Mouse (Mus musculus): Measurements from ENCODE around the gene Nxph2.
"Not testable (repeated sequence)": the region's sequence is repeated elsewhere in the genome, so short reads cannot be mapped to it uniquely, and the experiment has no call there.

The Nxph2 gene

DNA sequence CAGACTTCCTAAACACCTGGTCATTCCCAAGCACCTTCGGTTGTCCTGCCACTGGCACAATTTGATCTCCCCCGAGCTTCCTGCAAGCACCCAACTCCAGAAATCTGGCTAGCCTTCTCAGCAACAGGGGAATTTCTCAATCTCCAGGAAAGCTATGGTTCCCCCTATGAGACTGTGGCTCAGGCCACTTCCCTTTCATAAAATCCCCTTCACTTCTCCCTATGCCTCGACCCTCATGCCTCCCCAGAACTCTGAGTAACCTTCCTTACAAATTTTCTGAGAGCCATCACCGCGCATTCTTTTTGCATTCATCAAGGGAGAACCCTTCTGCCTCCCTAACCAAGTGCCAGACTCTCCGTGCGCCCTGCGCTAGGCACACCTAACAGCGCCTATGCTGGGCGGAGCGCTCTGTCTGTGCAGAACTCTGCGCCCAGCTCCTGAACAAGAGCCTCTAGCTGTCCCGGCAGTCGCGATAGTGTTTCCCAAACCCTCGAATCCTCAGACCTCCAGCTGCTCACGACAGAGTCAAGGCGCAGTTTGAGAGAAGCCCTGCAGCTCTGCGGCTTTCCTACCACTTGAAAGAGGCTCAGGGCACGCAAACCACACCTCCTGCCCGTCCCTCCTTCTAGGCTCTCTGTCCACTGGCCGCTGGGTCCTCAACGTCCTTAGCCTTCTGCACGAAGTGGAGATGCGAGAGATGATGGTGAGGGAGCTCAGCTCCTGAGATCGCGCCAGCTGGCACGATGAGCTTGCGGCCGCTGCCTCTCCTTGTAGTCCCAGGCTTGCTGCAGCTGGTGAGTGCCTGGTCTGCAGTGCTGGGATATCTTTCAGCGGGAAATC, at the start of gene Nxph2:
Gene Nxph2 (plus strand): TSS at position 501 of the 840 bp plus-strand sequence.
- no peak for DNase-seq

DNA sequence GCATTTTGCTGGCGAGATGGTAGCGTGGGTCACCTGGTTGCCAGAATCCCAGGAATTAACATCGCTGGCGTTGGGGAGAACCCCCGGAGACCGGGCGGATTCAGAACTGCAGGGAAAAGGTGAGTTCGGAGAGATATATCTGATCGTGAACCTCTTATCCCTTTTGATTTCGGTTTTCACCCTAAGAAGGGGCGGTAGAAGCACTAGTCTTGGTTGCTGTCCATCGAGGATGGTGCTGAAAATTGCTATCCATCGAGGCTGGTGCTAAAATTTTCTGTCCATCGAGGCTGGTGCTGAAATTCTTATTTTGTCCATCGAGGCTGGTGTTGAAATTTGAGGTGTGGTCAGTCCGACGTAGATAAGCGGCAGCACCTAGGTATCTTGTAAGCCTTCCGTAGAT, 30.1 kb upstream of the Nxph2 start:
- DNase-seq = not testable (repeated sequence)

DNA sequence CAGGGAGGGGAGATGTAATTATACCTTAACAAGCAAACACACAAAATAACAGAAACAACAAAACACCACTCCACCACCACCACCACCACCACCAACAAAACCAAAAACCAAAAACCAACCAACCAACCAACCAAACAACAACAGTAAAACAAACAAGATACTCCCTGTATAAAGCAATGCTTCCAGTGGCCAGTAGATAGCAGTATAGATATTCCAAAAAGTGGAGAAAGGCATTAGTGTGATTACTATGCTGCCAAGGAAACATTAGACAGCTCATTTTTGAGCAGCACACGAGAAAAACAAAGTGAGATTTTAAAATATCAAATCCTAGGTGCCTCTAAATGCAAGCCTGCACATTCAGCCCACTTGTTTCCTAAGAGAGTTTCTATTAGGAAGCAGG, 6.2 kb upstream of the Nxph2 start:
- no peak for DNase-seq

Data from thymus, postnatal 25 days (tissue).